Mouse (Mus musculus) liver, adult 10 weeks (tissue): Measurements from ENCODE around the gene Epop. TPM values are rescaled to one million over a fixed set of nuclear protein-coding genes. Genes with fewer than 3 reads are reported as not detected.

Experiments used
- polyA plus RNA-seq: library from polyadenylated mRNA; stranded (reverse); fragments of 350-450 nt; fragmentation: Illumina TruSeq; extraction: RNeasy Lipid Tissue Mini Kit (QIAGEN cat#74804); gene quantifications from one replicate; pipeline ENCODE4 v1.2.3, GENCODE M21; 2014; ENCODE audit warnings: low read depth, low replicate concordance

The Epop gene
- not detected for polyA plus RNA-seq

DNA sequence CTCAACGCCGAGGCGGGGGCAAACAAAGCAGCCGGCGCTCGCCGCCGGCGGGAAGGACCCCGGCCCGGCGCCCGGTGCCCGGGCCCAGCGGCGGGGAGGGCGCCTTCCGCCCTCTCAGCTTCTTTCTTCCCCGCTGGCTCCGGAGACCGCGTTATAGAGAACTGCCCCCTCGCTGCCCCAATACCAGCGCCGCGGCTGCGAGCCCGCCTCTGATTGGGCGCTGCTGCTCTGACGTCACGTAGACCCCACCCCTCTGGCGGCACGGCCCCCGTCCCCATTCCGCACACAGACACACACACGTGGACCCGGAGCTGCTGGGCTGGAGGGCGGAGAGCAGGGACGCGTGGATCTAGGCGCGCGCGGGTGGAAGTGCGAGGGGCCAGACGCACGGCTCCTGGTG lies at the start of gene Epop:
Gene Epop (minus strand): TSS at position 127 of the 400 bp plus-strand sequence.

DNA sequence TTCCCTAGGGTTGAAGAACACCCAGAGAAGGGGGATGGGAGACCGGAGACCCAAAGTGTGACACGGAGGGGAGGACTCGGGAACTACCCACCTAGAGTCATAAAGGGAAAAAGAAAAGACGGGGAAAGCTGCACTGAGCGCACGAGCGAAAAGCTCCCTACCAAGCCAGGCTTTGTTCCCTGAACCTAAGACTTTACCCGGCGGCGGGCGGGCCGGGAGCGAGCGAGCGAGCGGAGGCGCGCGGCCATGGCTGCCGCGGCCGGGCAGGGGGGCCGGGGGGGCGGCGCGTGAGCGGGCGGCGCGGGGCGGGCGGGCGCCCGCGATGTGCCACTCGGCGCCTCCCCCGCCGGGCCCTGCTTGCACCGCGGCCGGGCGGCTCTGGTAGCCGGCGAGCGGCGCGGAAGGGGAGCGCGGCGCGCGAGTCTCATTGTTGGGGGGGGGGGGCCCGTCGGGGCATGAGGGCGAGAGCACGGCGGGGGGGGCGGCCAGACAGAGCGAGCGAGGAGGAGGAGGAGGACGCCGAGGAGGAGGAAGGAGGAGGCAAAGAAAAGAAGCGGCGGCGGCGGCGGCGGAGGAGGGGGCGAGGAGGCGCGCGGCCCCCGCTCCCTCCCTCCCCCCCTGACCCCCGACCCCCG lies 33.5 kb upstream of the Epop start, which contains the start of gene Mllt6:
Gene Mllt6 (plus strand): TSS at position 522 of the 635 bp plus-strand sequence.

Other genes starting within 250 kb of the Epop start
- 2.9 TPM for gene Arhgap23, start 214.2 kb downstream of the Epop start, polyA plus RNA-seq
- not detected for gene 4933428G20Rik, start 129.4 kb downstream of the Epop start, polyA plus RNA-seq
- 0.05 TPM for gene Srcin1, start 53.5 kb downstream of the Epop start, polyA plus RNA-seq
- gene Mllt6, start 33.7 kb upstream of the Epop start, polyA plus RNA-seq = 2.0 TPM
- 14.6 TPM for gene Cisd3, start 56.1 kb upstream of the Epop start, polyA plus RNA-seq
- 0.98 TPM for gene Pcgf2, start 70.8 kb upstream of the Epop start, polyA plus RNA-seq
- 20.8 TPM for gene Psmb3, start 73.7 kb upstream of the Epop start, polyA plus RNA-seq
- 7.0 TPM for gene Pip4k2b, start 115.0 kb upstream of the Epop start, polyA plus RNA-seq
- 8.0 TPM for gene Cwc25, start 136.9 kb upstream of the Epop start, polyA plus RNA-seq
- gene 1700001P01Rik, start 146.2 kb upstream of the Epop start, polyA plus RNA-seq = not detected
- gene Rpl23, start 152.7 kb upstream of the Epop start, polyA plus RNA-seq = 672 TPM
- gene Lasp1, start 169.3 kb upstream of the Epop start, polyA plus RNA-seq = 30.9 TPM
- gene B230217C12Rik, start 211.1 kb upstream of the Epop start, polyA plus RNA-seq = 0.77 TPM